Mouse (Mus musculus) lung, postnatal 36 days (tissue): ENCODE measurements around the gene Prkab1.

Source experiments
- DNase-seq: peaks from one replicate; pipeline ENCODE4 v3.0.0; 2022; ENCODE audit warnings: mixed read lengths

Gene Prkab1

GRCm38 (mm10) chr5:116017391-116017790 lies 6.9 kb downstream of the Prkab1 start:
- no peak for DNase-seq

- DNase-seq: no peak
These were observed 7.8 kb downstream of the Prkab1 start for GRCm38 (mm10) chr5:116016542-116016941.

DNA sequence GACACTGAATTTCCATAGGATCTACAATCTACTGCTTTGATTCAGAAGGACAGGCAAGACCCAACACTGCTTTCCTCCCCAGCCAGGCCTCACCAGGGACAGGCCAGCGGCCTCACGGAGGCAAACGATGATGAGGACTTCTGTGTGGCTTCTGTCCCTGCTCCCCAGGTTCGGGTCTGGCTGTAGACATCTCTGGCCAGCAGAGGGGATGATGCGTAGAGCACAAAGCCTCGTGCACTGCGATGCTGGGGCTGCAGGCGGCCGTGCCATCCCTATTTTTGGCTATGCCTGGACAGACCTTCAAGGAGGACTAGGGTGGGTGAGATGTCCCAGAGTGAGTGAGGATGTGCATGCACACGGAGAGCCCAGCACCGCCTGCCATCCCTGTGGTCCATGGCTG lies 10.1 kb downstream of the Prkab1 start:
- DNase-seq: no peak

DNA sequence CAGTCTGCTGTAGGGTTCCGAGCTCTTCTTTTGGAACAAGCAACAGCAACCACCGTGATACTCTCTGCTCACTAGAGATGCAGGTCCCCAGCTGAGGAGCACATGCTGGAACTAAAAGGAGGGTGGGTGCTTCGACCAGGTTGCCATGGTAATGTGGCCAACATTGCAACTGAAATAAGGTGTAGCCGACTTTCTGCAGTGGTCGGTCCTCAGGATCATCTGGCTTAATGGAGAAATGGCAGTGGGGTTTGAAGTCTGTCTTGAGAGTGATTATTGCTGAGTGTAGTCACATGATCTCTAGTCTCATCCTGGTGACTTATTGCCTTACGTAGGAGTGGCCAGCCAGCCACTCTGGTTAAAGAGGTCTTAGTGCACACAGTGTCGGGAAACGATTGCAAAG lies 10.5 kb downstream of the Prkab1 start:
- no peak for DNase-seq

GRCm38 (mm10) chr5:116012503-116012902 lies 11.8 kb downstream of the Prkab1 start:
- no peak for DNase-seq

DNA sequence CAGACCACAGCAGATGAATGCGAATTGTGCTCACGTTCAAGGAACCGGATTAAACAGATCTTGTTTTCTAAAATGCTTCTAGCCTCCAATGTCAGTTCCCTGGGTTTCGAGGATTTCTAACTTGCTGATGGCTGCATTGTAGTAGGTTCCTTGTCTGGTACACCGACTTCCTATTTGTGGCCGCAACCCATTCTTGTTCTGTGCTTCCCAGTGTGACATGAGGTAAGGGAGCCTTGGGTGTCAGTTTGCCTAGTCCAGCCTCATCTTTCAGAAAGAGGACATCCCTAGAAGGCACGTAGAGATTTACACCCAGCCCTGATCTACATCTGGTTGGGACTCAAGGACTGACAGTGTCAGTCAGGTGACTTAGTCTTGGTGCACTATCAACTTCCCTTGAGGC lies 12.6 kb downstream of the Prkab1 start:
- DNase-seq: no peak

DNA sequence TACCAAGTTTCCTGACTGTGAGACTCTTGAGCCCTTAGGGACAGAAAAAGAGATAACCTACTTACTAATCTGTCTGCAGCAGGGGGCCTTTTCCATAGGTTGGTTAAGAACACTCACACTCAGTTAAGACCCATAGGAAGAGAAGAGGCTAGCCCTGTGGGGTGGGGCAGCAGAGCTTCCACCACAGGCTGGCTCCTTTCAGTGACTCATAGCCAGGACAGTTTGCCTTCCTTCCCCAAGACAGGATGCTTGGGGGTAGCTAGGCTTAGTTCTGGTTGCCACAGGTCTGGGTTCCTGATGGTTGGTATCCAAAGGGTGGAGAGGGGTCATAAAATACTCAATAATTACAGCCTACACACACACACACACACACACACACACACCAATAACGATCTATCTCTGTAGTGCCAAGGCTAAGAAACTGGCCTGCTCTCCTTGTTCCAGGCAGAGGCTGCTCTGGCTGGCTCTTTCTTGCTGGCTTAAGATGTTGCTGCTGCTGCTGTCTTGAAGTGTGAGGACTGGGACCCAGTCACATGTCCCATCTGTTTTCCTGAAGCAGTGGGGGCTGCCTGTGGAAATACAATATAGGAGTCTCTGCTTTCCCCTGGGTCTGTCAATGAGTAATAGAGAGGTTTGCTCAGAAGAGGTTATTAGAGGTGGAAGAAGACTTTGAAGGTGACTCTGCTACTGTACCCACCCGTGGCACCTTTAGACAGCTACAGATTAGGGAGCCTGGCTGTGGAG lies 14.3 kb downstream of the Prkab1 start:
- no peak for DNase-seq

DNA sequence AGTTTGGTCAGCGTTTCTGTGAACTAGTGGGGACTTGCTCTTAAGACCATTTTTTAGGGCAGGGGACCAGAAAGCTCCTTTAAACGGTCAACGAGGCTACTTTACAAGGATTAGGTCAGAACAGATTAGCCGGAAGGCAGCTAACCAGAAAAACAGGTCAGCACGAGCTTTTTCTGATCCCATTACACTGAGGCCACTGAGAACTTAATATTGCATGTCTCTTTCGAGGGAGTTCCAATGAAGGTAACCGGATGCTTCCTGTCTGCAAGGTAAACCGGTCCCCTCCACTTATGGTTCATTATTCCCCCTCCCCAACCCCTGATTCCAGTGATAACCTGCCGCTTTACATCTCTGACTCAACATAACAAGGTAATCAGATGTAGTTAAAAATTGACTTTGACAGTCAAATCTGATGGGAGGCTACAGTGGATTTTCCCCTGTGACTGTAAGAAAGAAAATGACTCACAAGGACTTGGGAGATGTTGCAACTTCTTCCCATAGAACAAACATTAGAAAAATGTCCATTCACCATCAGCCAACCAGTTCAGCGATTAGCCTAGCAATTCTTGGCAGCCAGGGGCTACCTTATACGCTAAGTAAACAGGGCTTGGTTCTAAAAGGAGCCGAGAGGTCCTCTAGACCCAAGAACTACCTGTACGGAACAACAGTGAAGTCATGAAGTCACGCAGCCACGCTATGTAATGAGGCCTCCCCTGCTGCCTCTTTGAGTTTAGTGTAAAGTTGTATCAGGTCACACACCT lies 15.0 kb downstream of the Prkab1 start:
- DNase-seq: peak; percentile 86

DNA sequence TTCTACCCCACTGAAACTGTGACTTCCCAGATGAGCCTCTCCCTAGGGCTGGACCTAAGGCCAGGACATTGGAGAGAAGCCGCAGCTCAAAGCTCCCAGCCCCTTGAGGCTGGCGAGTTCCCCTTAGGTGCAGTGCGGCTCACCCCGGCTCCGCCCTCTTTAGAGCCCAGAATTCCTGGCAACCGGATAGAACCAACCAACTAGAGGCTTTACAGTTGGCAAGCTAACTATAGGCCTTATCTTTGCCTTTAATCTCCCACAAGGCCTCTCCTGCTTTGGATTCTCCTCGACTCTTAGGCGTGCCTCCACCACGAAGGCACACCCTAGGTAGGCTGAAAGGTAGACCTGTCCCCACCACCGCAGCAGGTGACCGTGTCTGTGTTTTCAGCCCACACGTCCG lies 16.6 kb downstream of the Prkab1 start:
- peak; percentile 54 for DNase-seq

- peak; percentile 68 for DNase-seq
These were observed 17.8 kb downstream of the Prkab1 start for GRCm38 (mm10) chr5:116006324-116007099.

- no peak for DNase-seq
These were observed 20.0 kb downstream of the Prkab1 start for GRCm38 (mm10) chr5:116004271-116004670.

GRCm38 (mm10) chr5:116003825-116004224 lies 20.5 kb downstream of the Prkab1 start:
- DNase-seq: no peak

- DNase-seq: no peak
These were observed 21.2 kb downstream of the Prkab1 start for GRCm38 (mm10) chr5:116003154-116003553.

DNA sequence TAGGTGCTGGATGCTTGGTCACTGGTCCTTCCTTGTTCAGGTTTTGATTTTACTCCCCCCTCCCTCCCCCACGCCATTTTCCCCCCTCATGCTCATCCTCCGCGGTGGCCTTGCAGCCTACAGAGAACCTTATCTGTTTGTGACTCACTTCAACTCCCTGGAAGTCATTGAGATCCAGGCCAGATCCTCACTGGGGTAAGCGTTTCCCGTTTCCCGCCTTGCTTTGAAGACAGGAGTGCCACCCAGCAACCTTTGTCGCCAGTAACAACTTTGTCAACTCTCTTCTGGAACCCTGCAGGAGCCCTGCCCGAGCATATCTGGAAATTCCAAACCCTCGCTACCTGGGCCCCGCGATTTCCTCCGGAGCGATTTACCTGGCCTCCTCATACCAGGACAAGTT lies 26.9 kb downstream of the Prkab1 start:
- DNase-seq: no peak

GRCm38 (mm10) chr5:115994101-115994500 lies 30.2 kb downstream of the Prkab1 start:
- no peak for DNase-seq

DNA sequence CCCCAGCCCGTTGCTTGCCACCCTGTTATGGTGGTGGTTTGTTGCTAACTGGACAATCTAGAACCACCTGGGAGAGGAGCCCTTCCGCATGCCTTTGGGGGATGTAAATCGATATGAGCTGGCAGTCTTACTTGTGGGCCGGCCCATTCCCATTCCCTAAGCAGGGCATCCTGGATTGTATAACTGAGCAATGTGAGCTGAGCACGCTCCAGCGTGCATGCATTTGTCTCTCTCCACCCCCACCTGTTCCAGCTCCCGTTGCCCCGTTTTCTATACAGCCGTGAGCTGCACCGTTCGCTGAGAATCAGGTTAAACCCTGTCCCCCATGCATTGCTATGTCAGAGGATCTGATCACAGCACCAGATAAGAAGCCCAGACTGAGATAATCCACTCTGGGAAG lies 32.6 kb downstream of the Prkab1 start:
- DNase-seq: no peak

DNA sequence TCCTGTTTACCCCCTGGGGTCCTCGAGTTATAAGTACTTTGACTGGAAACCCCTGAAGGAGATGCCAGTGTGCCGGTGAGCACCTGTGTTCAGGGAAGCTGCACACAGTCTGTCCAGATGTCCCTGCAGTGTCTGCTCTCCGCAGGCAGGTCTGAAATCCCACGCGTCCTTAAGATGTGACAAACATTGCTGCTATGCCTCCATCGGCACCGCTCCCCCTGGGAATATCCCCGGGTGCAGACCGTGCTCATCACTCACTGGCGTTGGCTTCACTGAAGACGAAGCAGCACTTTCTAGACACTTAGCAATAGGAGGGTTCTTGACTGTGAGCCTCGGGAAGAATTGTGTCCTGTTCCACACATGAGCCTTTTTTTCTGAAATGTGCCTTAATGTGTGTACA lies 37.0 kb downstream of the Prkab1 start:
- no peak for DNase-seq

DNA sequence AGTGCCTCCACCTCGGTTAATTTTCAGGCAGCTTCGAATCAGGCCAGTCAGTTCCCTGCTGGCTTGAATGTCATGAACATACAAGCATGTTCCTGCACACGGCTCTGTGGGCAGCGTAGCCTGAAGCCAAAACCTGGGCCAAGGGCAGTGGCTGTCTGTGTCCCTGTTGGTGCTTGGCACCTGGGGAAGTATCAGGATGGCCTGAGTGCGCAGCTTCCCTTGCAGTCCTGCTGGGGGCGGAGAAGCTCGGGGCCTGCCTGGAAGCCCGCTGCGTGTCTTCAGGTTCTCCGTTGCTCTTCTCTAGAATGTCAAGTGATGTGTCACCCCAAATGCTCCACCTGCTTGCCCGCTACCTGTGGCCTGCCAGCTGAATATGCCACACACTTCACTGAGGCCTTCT lies 39.2 kb downstream of the Prkab1 start:
- no peak for DNase-seq

DNA sequence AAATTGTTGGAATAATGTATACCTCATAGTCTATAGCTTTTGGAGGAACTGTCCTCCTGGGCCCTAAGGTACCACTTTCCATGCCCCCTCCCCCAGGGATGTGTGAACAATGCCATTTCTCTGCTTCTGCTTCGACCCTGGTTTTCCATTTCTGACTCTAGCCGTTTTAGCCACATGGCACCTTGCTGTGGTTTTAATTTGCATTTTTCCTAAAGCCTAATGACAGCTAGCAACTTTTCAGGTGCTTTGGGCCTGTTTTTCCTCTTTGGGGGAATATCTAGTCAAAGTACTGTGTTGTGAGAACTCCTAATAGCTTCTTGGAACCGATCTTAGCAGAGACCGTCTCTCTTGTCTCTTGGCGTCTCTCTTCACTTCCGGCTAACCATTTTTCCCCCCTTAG lies 39.9 kb downstream of the Prkab1 start:
- DNase-seq: no peak

DNA sequence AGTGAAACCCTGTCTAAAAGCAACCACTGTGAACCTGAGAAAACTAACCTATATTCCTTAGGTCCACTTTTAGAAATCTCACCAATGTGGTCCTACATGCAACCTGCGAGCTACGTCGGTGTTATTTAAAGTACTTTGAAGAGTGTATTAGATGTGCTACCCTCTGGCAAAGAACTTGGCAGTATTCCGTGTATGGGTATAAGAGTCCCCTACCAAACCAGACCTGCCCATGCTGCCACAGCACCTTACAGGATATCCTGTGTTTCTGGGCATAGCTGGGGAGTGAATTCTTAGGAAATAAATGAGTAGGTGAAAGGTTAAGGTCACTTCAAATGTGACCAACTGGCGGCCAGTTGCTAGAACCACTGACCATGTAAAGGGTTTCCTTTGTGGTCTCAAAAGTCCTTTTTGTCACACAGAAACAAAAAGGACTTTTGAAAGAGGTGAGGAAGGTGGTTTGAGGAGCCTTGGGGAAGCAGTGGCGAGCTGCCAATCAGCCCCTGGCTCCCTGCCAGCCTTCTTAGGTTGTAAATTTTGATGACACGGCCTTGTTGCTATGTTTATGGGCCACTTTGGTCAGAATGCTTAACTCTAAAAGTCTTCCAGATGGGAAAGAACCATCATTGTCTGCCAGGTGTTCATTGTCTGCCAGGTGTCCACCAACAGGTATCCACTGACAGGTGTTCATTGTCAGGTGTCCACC lies 41.5 kb downstream of the Prkab1 start:
- DNase-seq: peak; percentile 44

- DNase-seq: peak; percentile 29
These were observed 43.8 kb downstream of the Prkab1 start for GRCm38 (mm10) chr5:115980537-115980936.

GRCm38 (mm10) chr5:115979134-115979696 lies 45.1 kb downstream of the Prkab1 start:
- DNase-seq: peak; percentile 52

GRCm38 (mm10) chr5:115978255-115978654 lies 46.1 kb downstream of the Prkab1 start:
- no peak for DNase-seq
